Mouse (Mus musculus): Measurements from ENCODE around the gene Hinfp.

- TF ChIP-seq CTCF (IDR thresholded peaks at IDR 0.05; ENCODE audit: control insufficient read depth, insufficient read depth, insufficient replicate concordance, low read depth, low read length), result no peak
- TF ChIP-seq POLR2A (IDR thresholded peaks at IDR 0.05; ENCODE audit: control insufficient read depth, low read depth, low read length), result no peak
These were observed 8.7 kb upstream of the Hinfp start for GRCm38 (mm10) chr9:44314257-44314547.

All from testis, adult 2 months (tissue).